Mouse (Mus musculus) lung, postnatal 10 days (tissue): ENCODE results near the gene Thsd4.
"Not testable (repeated sequence)": the region's sequence is repeated elsewhere in the genome, so short reads cannot be mapped to it uniquely, and the experiment has no call there.

Experiments used
- DNase-seq: peaks from one replicate; pipeline ENCODE4 v3.0.0; 2021

The Thsd4 gene

DNA sequence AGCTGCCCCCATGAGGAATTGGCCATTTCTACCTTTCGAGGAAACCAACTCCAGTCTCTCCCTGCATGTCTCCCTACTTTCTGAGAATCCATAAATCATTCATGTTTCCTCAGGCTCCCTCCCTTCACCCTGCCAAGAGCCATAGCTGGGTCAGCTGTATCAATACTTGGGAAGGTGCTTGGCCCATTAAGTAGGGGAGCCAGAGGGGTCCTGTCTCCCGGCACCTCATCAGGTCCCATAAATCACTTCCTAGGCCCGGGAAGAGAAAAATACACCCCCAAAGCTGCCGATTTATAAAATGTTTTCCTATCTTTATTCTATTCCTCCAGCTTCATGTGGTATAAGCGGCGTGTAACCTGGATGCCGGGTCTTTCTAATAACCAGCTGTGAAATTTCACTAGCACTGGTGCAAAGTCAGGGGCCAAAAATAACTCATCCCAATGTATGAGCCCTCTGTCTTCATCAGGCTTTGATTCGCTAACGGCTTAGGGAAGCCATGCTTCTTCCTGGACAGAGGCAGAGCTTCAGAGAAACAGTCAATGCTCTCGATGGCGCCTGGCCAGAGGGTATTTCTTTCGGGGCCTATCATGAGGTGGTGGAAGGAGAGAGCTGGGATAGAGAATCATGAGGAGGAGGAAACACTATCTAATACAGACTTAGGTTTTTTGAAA is 323.2 kb downstream of the Thsd4 start:
- DNase-seq: peak; percentile 63

- no peak for DNase-seq
These were observed 326.3 kb downstream of the Thsd4 start for GRCm38 (mm10) chr9:60195502-60195901.

GRCm38 (mm10) chr9:60194905-60195304 is 326.9 kb downstream of the Thsd4 start:
- no peak for DNase-seq

DNA sequence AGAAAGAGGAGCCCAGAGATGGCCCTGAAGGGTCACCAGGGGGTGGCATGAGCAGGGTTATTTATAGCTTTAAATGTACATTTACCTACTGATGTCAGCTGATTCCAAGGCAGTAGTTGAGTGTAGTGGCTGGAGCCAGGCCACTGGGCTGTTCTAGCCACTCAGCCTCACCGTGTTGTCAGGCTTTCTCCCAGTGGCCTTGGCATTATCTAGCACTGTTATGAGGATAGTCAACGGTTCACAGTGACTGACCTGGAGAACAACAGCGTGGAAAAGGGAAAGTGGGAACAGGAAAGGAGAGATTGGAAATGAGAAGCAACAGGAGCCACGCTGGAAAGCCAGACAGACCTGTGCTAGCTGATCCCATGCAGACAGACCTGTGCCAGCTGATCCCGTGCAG is 329.5 kb downstream of the Thsd4 start:
- no peak for DNase-seq

GRCm38 (mm10) chr9:60187437-60187836 is 334.4 kb downstream of the Thsd4 start:
- DNase-seq: no peak

GRCm38 (mm10) chr9:60186948-60187347 is 334.9 kb downstream of the Thsd4 start:
- DNase-seq: no peak

DNA sequence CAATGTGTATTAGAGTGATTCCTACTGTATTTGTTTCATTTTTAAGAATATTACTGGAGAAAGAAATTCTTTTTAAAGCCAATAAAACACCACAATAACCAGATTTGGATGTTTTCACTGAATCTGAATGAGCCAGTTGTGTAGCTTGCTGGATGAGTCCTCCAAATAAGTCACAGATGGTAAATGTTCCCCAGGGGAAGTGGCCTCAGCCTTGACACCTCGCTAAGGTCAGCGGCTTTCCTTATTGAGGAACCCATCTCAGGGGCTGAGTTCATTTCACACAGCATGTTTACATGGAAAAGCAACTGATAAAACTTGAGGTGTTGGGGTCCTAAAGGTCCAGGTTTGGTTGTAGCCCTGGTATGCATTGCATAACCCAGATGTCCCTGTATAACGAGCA is 337.8 kb downstream of the Thsd4 start:
- no peak for DNase-seq

- DNase-seq: no peak
These were observed 339.5 kb downstream of the Thsd4 start for GRCm38 (mm10) chr9:60182371-60182770.

GRCm38 (mm10) chr9:60180936-60181335 is 340.9 kb downstream of the Thsd4 start:
- no peak for DNase-seq

- DNase-seq: no peak
These were observed 341.7 kb downstream of the Thsd4 start for GRCm38 (mm10) chr9:60180114-60180513.

- no peak for DNase-seq
These were observed 345.5 kb downstream of the Thsd4 start for GRCm38 (mm10) chr9:60176311-60176710.

GRCm38 (mm10) chr9:60172459-60173060 is 349.3 kb downstream of the Thsd4 start:
- DNase-seq: not testable (repeated sequence)

DNA sequence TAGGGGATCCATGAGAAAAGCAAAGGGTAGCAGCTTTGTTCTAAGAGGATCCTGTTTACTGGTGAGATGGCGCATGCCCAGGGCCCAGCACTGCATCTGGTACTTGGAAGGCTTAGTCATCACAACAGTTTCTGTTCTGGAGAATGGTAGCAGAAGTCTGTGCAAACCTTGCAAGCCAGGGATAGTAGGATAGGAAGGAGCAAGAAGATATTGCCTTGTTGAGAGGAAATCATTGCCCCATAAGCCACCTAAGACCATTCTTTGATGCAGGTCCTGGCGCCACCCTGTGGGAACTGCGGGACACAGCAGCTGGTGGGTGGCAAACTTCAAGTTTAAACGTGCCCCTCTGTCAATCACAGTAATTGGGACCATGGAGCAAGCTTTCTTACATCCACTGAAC is 354.9 kb downstream of the Thsd4 start:
- DNase-seq: peak; percentile 28

GRCm38 (mm10) chr9:60160855-60161254 is 361.0 kb downstream of the Thsd4 start:
- peak; percentile 28 for DNase-seq

DNA sequence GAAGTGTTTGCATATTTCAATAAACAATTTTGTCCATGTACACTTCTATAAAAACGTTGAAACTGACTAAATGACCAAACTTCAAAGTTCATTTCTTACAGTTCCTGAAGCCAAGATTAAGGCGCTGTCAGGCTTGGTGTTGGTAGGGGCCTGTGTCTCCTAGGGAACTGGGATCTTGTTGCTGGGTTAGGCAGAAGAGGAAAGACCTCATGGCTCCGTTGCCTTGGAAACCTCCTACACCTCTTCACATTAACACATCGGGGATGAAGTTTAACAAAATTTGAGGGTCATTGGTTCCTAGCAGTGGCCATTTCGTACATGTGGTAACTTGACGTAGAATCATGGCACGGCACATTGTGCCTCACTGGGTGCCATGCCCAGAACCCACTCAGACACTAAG is 361.7 kb downstream of the Thsd4 start:
- DNase-seq: no peak

GRCm38 (mm10) chr9:60152990-60153389 is 368.9 kb downstream of the Thsd4 start:
- DNase-seq: no peak

- DNase-seq: no peak
These were observed 369.8 kb downstream of the Thsd4 start for GRCm38 (mm10) chr9:60151897-60152627.

DNA sequence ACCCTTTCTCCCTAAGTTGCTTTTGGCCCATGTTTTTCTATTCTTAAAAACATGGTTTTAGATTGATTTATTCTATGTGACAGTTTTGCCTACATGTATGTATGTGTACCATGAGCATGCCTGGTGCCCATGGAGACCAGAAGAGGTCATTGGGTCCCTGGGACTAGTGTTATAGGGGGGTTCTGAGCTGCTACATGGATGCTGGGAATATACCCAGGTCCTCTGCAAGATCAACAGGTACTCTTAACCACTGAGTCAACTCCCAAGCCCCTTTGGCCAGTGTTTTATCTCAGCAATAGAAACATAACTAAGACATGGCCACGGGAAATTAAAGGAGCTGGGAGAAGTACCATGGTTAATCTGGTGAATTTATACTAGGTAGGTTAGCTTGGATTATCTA is 371.3 kb downstream of the Thsd4 start:
- no peak for DNase-seq

DNA sequence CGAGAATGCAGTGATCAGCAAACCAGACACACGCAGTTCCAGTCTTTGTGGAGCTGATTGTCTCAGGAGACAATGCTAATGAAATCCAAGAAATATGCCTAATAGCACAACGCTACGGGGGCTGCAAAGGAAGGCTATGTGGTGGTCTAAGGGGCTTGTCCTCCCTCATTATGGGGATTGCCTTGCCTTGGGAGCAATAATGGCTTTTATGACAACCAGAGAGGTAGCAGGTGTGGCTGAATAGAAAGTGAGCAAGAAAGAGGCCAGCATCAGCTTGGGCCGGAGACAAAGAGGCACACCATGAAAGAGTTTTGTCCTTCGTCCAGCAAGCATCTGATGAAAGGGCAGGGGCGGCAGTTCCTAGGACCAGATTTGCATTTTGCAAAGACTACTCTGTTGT is 372.9 kb downstream of the Thsd4 start:
- DNase-seq: no peak

DNA sequence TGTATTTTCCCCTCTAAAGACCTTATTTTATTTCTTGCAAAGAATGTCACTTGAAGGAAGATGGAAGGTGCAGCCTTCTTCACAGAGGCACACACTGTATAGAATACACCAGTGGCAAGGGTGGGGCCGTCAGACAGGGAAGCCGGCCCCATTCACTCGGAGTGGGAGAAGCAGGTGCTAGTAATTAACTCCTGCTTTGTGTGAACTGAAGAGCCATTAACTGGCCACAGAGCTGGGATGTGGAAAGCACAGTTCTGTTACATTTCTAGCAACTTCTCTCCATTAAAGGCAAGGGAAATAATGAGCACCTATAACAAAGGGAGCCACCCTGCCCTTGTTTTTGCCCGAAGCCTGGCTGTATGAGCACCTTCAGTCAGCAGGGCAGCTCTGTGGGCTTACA is 374.4 kb downstream of the Thsd4 start:
- DNase-seq: no peak

GRCm38 (mm10) chr9:60143816-60144215 is 378.0 kb downstream of the Thsd4 start:
- DNase-seq: no peak

GRCm38 (mm10) chr9:60141081-60141514 is 380.7 kb downstream of the Thsd4 start:
- DNase-seq: no peak

DNA sequence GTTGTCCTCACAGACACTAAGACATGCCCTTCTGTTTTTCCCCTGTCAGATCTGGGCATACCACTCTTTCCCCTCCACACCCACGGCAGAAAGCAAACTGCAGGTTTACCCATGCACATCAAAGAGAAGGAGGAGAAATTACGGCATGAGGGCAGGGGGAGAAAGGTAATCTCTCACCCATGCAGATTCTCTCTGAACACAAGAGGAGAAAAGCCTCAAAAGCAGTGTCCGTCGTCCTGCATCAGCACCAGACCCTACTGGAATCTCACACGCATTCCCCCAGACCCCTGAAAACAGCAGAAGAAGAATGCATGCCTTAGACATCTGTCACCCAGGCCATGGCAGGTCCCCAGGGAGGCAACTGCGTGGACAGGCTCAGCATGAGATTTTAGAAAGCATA is 381.4 kb downstream of the Thsd4 start:
- DNase-seq: no peak

DNA sequence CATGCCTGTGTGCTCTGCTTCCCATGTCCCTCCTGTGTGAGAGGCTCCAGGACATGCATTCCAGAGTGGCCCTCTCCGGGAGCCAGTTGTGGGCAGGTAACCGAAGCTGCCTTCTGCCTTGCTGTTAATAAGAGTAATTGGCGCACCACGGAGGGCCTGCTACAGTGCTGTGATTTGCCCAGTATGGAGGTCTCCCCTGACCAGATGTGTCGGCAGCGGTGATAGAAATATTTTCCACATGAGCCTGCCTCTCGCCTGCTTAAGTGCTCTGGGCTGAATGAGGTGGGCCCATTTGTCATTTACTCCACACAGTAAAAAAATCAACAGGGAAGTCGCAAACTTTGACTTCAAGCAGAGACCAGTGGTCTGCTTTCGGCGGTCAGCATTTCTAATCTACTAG is 382.4 kb downstream of the Thsd4 start:
- DNase-seq: no peak
